Mouse (Mus musculus) spleen, adult 2 months (tissue): ENCODE data around the gene Wdr26. TPM values are rescaled to one million over a fixed set of nuclear protein-coding genes. Genes with fewer than 3 reads are reported as not detected.

ENCODE experiments used
- DNase-seq, 2 experiments: peaks; one replicate each; pipeline versions ENCODE4 v3.0.0 to v3.0.0-alpha.2; 2012 to 2021; ENCODE audit warnings: low spot score in 2 of 2, low read depth in 1 of 2
- H3K27ac ChIP-seq: fragments of 200-500 bp; 2 replicates; pipeline ENCODE4 v1.5.1; 2012; ENCODE audit warnings: low read length, inconsistent platforms; ENCODE audit not compliant: insufficient read depth
- H3K27me3 ChIP-seq: fragments of 200-500 bp; 2 replicates; pipeline ENCODE4 v1.6.1; 2012; ENCODE audit warnings: mild to moderate bottlenecking, moderate library complexity, low read length, inconsistent platforms; ENCODE audit not compliant: control insufficient read depth, insufficient read depth
- H3K36me3 ChIP-seq: fragments of 200-500 bp; 2 replicates; pipeline ENCODE4 v1.6.1; 2012; ENCODE audit warnings: mild to moderate bottlenecking, low read length, inconsistent platforms; ENCODE audit not compliant: control insufficient read depth, insufficient read depth
- H3K4me1 ChIP-seq: fragments of 200-500 bp; 2 replicates; pipeline ENCODE4 v1.6.1; 2011; ENCODE audit warnings: inconsistent platforms; ENCODE audit not compliant: control insufficient read depth, insufficient read depth, insufficient read length
- H3K4me3 ChIP-seq: fragments of 200-500 bp; 2 replicates; pipeline ENCODE4 v1.5.1; 2011; ENCODE audit warnings: mild to moderate bottlenecking, inconsistent platforms; ENCODE audit not compliant: insufficient read depth, insufficient read length; ENCODE audit errors: extremely low read depth
- CTCF ChIP-seq: fragments of 200-500 bp; IDR thresholded peaks from 2 replicates; pipeline ENCODE4 v1.5.1; 2011; ENCODE audit warnings: mild to moderate bottlenecking, inconsistent platforms; ENCODE audit not compliant: insufficient read depth, insufficient read length, insufficient replicate concordance; ENCODE audit errors: extremely low read depth
- POLR2A ChIP-seq: fragments of 200-500 bp; IDR thresholded peaks from 2 replicates; pipeline ENCODE4 v1.6.1; 2011; ENCODE audit warnings: low read depth, low read length, inconsistent platforms
- WGBS: fragments of 180-500 bp; shearing (Covaris S2); methylation state at CpG from one replicate; pipeline ENCODE4 v1.1.7; 2018; 5-methylcytosine and 5-hydroxymethylcytosine counted together
- polyA plus RNA-seq: library from polyadenylated mRNA; depleted of rRNA; stranded (reverse); fragments of >200 nt; gene quantifications from 2 replicates; pipeline ENCODE4 v1.2.3, GENCODE M21; 2012

The Wdr26 gene
- polyA plus RNA-seq, 1 experiment = 37.2 TPM

DNA sequence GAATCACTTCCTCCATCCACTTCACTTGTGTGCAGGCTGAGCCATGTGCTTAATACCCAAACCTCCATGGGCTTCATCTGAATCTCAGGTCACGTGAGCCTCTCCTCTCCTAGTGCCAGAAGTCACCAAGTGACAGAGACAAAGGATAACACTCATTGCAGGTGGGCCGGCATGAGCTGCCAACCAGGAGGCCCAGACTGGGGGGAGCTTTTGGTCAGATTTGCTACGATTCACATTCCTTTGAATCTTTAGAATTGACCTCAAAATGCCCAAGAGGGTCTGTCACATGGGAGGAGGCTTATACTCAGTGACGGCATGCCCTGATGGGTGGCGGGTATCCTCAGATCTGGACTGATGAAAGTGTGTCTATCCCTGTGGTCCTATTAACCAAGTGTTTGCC lies 16.8 kb upstream of the Wdr26 start:
- Histone ChIP-seq H3K27me3 (no peaks in the 10 kb centered on the region), H3K27ac (no peak overlapping the region), H3K4me1 (peaks cover 50% of the 10 kb centered on the region), H3K4me3 (no peak overlapping the region), H3K36me3 (no peaks in the 10 kb centered on the region)
- WGBS = 77% methylated on average over 5 of the region's 5 CpGs
- TF ChIP-seq POLR2A = no peak
- no peak for TF ChIP-seq CTCF
- DNase-seq = no peak

DNA sequence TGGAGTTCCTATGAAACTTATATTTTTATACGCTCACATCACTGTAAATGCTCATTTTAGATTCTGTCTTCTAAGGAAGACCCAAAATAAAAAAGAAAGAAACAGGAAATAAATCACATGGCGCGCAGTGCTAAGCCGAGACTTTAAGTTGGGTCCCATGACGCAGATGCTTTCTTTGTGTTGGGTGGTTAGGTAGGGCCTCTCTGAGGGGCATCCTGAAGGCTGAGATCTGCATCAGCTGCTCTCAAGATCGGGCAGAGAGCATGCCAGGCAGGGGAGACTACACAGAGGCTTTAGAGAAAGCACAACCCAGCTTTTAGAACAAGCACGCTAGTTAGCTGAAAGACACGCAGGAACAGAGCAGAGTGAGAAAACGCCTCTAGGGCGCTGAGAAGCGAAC lies 16.0 kb upstream of the Wdr26 start:
- peak; percentile 14; the same call in 1 of the 2 replicates for TF ChIP-seq POLR2A
- TF ChIP-seq CTCF = no peak
- 51% methylated on average over 11 of the region's 11 CpGs for WGBS
- peaks cover 50% of the 10 kb centered on the region for H3K4me1 ChIP-seq
- H3K4me3 ChIP-seq = no peak overlapping the region
- H3K27me3 ChIP-seq = no peaks in the 10 kb centered on the region
- no peaks in the 10 kb centered on the region for H3K36me3 ChIP-seq
- DNase-seq = peak; percentile 47 to 64
- peak overlapping the region; percentile 66 for H3K27ac ChIP-seq

DNA sequence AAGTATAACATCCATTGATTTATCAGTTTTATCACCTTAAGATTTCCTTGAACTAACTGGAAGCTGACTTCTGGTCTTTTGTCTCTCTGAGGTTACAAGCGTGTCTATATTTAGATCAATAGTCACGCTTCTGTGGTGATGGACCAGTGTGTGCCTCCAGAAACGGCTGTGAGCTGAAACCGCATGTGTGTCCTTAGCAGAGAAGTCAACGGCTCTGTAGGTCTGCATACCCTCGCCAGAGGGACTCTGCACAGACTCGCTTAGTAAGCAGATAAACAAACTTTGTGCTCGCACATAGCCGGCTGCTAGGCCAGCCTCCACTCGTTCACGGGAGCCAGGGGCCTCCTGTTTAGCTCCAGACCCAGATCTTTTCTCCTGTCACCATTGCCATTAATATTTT lies 15.0 kb upstream of the Wdr26 start:
- peak overlapping the region; percentile 62 for H3K27ac ChIP-seq
- peaks cover 42% of the 10 kb centered on the region for H3K4me1 ChIP-seq
- DNase-seq = peak in 1 of 2 experiments; percentile 40
- no peaks in the 10 kb centered on the region for H3K36me3 ChIP-seq
- no peak overlapping the region for H3K4me3 ChIP-seq
- H3K27me3 ChIP-seq = no peaks in the 10 kb centered on the region
- TF ChIP-seq CTCF = no peak
- 10% methylated on average over 11 of the region's 11 CpGs for WGBS

DNA sequence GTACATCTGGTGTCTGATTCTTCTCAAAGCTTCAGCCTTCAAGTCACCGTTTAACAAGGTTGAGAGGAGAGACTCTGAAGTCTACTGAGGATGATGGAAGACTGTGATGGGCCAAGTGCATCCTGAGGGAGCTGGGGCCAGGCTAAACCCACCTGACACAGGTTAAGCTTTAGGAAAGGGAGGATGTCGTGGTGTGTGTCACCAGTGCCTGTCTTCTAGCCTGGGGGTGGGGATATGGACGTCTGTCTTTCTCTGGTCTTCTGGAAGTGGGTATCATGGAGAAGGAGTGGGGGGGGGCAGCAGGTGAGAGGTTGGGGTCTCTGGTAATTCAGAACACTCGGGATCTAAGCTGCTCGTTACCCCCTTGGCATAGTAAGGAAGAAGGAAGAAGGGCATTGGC lies 13.5 kb upstream of the Wdr26 start:
- Histone ChIP-seq H3K4me3 (no peak overlapping the region), H3K4me1 (peaks cover 30% of the 10 kb centered on the region), H3K36me3 (no peaks in the 10 kb centered on the region), H3K27ac (no peak overlapping the region), H3K27me3 (no peaks in the 10 kb centered on the region)
- 85% methylated on average over 5 of the region's 5 CpGs for WGBS
- no peak for DNase-seq
- TF ChIP-seq CTCF (no peak), POLR2A (no peak)

DNA sequence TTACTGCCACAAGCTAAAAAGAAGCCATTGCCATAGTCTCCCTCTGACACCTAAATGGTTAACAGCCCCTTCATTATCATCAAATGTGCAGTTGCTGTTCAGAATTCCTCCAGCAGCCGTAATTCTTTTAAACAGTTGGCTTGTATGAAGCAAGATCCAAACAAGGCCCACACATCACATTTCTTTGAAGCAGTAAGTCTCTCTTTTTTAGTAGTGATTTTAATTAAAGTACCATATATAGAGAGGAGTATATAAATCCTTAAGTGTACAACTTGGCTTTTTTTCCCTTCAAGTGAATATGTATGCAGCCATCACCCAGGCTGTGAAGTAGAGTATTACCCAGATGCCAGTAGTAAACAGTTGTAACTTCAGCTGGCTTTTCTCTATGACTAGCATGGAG lies 10.2 kb upstream of the Wdr26 start:
- Histone ChIP-seq H3K27ac (no peak overlapping the region), H3K27me3 (no peaks in the 10 kb centered on the region), H3K4me3 (no peak overlapping the region), H3K4me1 (peaks cover 7% of the 10 kb centered on the region), H3K36me3 (no peaks in the 10 kb centered on the region)
- no peak for DNase-seq
- WGBS = 76% methylated on average over 1 of the region's 1 CpGs
- no peak for TF ChIP-seq POLR2A
- TF ChIP-seq CTCF = no peak

DNA sequence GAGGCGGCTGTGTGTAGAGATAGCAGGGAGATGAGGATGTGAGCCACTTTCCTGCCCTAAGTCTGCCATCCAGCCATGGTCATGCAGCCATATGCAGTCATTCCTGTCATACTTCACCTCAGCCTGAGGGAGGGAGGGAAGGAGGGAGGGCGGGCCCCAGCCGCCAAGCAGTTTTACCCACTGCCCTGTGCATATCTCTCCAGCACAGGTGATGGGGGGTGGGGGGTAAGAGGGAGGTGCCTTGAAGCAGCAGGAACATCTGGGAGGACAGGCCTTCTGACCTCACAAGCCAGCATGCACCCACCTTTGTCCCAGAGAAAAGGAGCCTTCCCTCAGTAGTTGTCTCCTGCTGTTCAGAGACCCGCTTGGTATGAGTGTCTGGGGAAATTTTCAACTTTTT lies 4.5 kb upstream of the Wdr26 start:
- TF ChIP-seq POLR2A (no peak), CTCF (no peak)
- WGBS = 90% methylated on average over 4 of the region's 4 CpGs
- Histone ChIP-seq H3K4me3 (no peak overlapping the region), H3K4me1 (peaks cover 6% of the 10 kb centered on the region), H3K27ac (no peak overlapping the region; the same call in 1 of the 2 replicates), H3K27me3 (no peaks in the 10 kb centered on the region), H3K36me3 (no peaks in the 10 kb centered on the region)
- no peak for DNase-seq

DNA sequence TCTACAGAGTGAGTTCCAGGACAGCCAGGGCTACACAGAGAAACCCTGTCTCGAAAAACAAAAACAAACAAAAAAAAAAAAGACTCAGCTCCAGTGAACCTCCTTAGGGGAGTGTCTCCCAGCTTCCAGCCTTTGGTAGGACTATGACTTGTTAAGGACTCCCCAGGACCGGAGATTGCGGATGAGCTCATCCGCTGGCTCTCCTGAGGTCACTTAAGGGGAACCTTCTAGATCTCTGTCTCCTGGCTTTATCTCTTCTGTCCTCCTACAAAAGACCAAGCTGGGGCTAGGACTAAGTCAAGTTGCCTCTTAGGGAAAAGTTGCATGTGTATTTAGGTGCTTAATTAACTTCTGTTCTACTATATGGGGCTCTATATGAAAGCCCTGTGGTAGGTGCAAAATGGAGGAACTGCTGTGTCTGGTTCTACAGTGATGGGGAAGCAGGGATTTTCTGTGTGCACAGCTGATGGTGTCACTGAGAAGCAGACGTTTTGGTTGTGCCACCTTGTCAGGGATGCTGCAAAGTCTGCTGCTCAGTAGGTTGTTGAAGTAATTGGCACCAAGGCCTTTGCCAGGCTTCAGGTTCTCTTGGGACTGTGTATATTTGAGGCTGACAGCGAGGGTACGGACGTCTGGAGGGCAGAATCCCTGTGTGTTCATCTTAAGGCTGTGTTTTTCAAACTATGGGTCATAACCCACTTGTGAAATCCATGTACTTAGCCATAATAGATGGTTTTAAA lies 2.7 kb upstream of the Wdr26 start:
- no peak overlapping the region for H3K4me3 ChIP-seq
- H3K27me3 ChIP-seq = no peaks in the 10 kb centered on the region
- H3K27ac ChIP-seq = no peak overlapping the region
- no peaks in the 10 kb centered on the region for H3K36me3 ChIP-seq
- 92% methylated on average over 8 of the region's 8 CpGs for WGBS
- peaks cover 10% of the 10 kb centered on the region for H3K4me1 ChIP-seq
- TF ChIP-seq CTCF (no peak), POLR2A (no peak)
- DNase-seq = no peak

DNA sequence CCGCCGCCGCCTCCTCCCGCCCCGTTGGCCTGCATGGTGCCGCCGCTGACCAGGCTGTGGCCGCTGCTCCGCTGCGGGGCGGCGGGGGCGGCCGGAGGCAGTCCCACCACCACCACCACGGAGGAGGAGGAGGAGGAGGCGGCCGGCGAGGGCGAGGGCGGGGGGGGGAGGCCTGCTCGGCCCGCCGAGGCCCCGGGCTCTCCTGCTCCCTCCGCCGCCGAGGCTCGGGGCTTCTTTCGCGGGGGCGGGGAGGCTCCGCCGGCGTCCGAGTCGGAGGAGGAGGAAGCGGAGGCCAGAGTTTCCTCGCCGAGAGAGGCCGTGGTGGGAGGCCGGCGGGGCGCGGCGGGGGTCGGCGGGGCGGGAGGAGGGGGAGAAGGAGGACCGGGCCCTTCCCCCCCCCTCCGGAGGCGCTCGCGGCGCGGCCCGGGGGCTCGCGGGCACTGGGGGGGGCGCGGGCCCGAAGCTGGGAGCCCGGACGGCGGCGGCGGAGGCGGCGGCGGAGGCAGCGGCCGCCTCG lies 340 bp downstream of the Wdr26 start:
- H3K4me3 ChIP-seq = peak overlapping the region; percentile 73
- peak in 1 of 2 experiments; percentile 34 for DNase-seq
- WGBS = 1% methylated on average over 22 of the region's 72 CpGs
- H3K4me1 ChIP-seq = peaks cover 13% of the 10 kb centered on the region
- H3K36me3 ChIP-seq = peaks cover 7% of the 10 kb centered on the region
- H3K27me3 ChIP-seq = no peaks in the 10 kb centered on the region
- TF ChIP-seq POLR2A (no peak), CTCF (no peak)
- peak overlapping the region; percentile 96 for H3K27ac ChIP-seq
